Mouse (Mus musculus): ENCODE data around the gene Mafk. TPM values are rescaled to one million over a fixed set of nuclear protein-coding genes. Genes with fewer than 3 reads are reported as not detected.
"Not testable (repeated sequence)": the region's sequence is repeated elsewhere in the genome, so short reads cannot be mapped to it uniquely, and the experiment has no call there.

Gene Mafk
- polyA plus RNA-seq (2016; fragmentation: Nextera tagmentation; extraction: Ambion mirVana) = 11.4 and 12.0 TPM in 2 replicates

DNA sequence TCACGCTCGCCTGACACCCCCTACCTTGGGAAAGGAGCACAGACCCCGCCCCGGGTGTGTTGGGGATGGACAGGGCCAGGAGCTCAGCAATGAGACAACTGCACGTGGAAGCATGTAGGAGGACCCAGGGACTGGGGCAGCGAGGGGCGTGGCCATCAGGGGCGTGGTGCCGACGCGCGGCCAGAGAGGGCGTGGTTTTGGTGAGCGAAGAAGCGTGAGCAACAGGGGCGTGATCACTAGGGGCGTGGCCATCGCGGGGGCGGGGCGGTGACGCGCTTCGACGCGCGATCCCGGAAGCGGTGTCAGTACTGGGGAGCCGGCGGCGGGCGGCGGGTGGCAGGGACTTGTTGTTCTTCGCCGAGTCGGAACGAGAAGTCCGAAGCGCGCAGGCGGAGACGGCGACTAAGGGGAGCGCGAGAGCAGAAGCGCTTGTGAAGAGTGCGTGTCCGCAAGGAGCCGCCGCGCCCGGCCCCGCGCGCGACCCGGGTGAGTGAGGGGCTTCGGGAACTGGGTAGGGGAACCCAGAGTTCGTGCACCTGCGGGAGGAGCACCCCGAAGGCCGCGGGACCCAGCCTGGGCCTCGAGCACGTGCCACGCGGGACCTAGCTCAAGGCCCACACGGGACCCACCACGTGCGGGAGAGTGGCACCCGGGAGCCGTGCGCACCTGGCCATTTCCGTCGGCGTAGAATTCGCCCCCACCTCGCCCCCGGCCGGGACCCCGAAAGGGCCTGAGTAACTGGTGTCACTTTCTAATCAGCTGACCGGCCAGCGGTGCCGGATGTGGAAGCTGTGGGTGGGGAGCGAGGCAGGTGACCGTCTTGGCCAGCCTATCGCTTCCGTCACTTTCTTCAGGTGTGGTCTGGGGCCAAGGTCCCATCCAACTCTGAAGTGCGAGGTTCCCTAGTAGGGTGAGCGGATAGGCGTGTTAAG, at the start of gene Mafk:
Gene Mafk (plus strand): TSS at position 287 of the 932 bp plus-strand sequence.
- ATAC-seq (ENCODE audit: low FRiP score) = peak; percentile 91
- Histone ChIP-seq H3K36me3 (replicated peaks) (no peaks in the 10 kb centered on the region), H3K27me3 (peaks cover 17% of the 10 kb centered on the region; the same call in 1 of the 2 replicates), H3K4me1 (peaks cover 29% of the 10 kb centered on the region), H3K4me3 (replicated peaks) (peak within 1 kb of the TSS; percentile 82), H3K4me2 (peak within 1 kb of the TSS; percentile 98), H3K9me3 (no peaks in the 10 kb centered on the region), H3K9ac (peak within 1 kb of the TSS; percentile 71), H3K27ac (no peak within 1 kb of the TSS)
- under 1% methylated on average over 92 of the region's 92 CpGs for WGBS

DNA sequence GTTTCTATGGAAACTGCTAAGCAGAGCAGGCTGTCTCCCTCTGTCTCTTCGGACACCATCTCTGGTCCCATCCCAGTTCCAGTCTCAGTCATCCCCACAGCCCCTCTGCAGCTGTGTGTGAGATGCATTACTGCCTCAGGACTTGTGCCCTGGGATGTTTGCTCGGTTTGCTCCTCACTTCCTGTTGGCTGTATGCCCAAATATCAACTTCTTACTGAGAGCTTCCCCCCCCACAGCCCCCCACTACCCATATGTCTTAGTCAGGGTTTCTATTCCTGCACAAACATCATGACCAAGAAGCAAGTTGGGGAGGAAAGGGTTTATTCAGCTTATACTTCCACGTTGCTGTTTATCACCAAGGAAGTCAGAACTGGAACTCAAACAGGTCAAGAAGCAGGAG, 48.7 kb upstream of the Mafk start:
- not testable (repeated sequence) for H3K9me3 ChIP-seq; H3K4me1 ChIP-seq; H3K4me2 ChIP-seq; H3K27ac ChIP-seq; ATAC-seq (ENCODE audit: low FRiP score); H3K4me3 ChIP-seq (replicated peaks); H3K9ac ChIP-seq; H3K36me3 ChIP-seq (replicated peaks)
- peaks cover 25% of the 10 kb centered on the region; the same call in 1 of the 2 replicates for H3K27me3 ChIP-seq
- WGBS = 66% methylated on average over 3 of the region's 3 CpGs

DNA sequence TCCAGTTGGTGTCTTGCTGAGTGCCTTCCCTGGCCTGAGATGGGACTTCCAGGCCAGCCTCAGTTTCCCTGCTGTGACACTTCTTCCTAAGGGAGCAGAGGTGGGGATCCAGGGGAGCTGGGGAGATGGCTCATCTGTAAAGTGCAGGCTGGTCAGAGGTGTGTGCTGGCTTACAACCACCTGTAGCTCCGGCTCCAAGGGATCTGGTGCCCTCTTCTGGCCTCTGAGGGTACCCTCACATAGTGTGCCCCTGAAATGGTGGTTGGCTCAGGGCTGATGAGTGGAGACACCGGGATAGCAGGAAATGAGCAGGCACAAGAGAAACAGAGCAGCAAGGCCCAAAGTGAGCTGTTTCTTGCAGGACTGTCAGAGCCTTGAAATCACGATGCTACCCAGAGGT, 45.5 kb upstream of the Mafk start:
- Histone ChIP-seq H3K9me3 (no peaks in the 10 kb centered on the region), H3K36me3 (replicated peaks) (peaks cover 10% of the 10 kb centered on the region; the same call in 1 of the 2 replicates), H3K4me2 (no peak overlapping the region), H3K27me3 (peaks cover 17% of the 10 kb centered on the region; the same call in 1 of the 2 replicates), H3K4me3 (replicated peaks) (no peak overlapping the region), H3K4me1 (no peaks in the 10 kb centered on the region), H3K27ac (no peak overlapping the region), H3K9ac (no peak overlapping the region)
- 16% methylated on average over 3 of the region's 3 CpGs for WGBS
- 0 out of 2 replicates have a peak, but pooled peaks have one; percentile 25 for ATAC-seq (ENCODE audit: low FRiP score)

- H3K27ac ChIP-seq = no peak overlapping the region
- H3K4me2 ChIP-seq = no peak overlapping the region
- no peak for ATAC-seq (ENCODE audit: low FRiP score)
- no peak overlapping the region for H3K9ac ChIP-seq
- no peaks in the 10 kb centered on the region for H3K9me3 ChIP-seq
- H3K27me3 ChIP-seq = peaks cover 17% of the 10 kb centered on the region; the same call in 1 of the 2 replicates
- H3K4me1 ChIP-seq = no peaks in the 10 kb centered on the region
- H3K36me3 ChIP-seq (replicated peaks) = peaks cover 46% of the 10 kb centered on the region
- no peak overlapping the region for H3K4me3 ChIP-seq (replicated peaks)
- 88% methylated on average over 16 of the region's 16 CpGs for WGBS
Measured at GRCm38 (mm10) chr5:139749413-139750125, 41.7 kb upstream of the Mafk start.

- no peak overlapping the region for H3K4me2 ChIP-seq
Measured at GRCm38 (mm10) chr5:139750535-139750934, 40.8 kb upstream of the Mafk start.

DNA sequence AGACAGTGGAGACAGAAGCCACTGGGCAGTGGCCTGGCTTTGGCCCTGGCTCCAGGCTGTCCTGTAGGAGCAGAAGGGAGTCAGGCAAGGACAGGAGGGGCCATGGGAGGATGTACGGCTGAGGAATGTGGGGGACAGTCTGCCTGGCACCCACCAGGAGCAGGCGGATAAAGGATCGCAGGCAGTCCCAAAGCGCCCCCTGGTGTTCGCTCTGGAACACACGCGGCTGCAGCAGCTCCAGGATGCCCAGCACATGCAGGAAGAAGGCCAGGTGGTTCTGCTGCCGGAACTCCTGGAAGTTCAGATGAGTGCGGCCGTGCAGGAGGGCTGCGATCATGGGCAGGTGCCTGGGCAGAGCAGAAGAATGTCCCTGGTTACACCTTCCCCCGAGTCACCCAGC, 36.6 kb upstream of the Mafk start:
- peaks cover 95% of the 10 kb centered on the region for H3K36me3 ChIP-seq (replicated peaks)
- no peak overlapping the region for H3K4me2 ChIP-seq
- no peak overlapping the region for H3K4me3 ChIP-seq (replicated peaks)
- no peaks in the 10 kb centered on the region for H3K9me3 ChIP-seq
- WGBS = 39% methylated on average over 12 of the region's 12 CpGs
- H3K9ac ChIP-seq = no peak overlapping the region
- ATAC-seq (ENCODE audit: low FRiP score) = no peak
- no peak overlapping the region for H3K27ac ChIP-seq
- H3K27me3 ChIP-seq = no peaks in the 10 kb centered on the region
- no peaks in the 10 kb centered on the region for H3K4me1 ChIP-seq

More at GRCm38 (mm10) chr5:139750535-139750934, 40.8 kb upstream of the Mafk start:
- ATAC-seq (ENCODE audit: low FRiP score) = peak; percentile 37
- Histone ChIP-seq H3K4me1 (no peaks in the 10 kb centered on the region), H3K27ac (no peak overlapping the region), H3K27me3 (peaks cover 17% of the 10 kb centered on the region; the same call in 1 of the 2 replicates), H3K4me3 (replicated peaks) (no peak overlapping the region), H3K9me3 (no peaks in the 10 kb centered on the region), H3K36me3 (replicated peaks) (peaks cover 56% of the 10 kb centered on the region), H3K9ac (no peak overlapping the region)

GRCm38 (mm10) chr5:139756135-139756534, 35.2 kb upstream of the Mafk start:
- Histone ChIP-seq H3K4me2 (no peak overlapping the region), H3K4me1 (no peaks in the 10 kb centered on the region), H3K9ac (no peak overlapping the region), H3K9me3 (no peaks in the 10 kb centered on the region), H3K27ac (no peak overlapping the region), H3K27me3 (no peaks in the 10 kb centered on the region), H3K4me3 (replicated peaks) (no peak overlapping the region), H3K36me3 (replicated peaks) (peaks cover 98% of the 10 kb centered on the region)
- 91% methylated on average over 12 of the region's 12 CpGs for WGBS
- ATAC-seq (ENCODE audit: low FRiP score) = no peak

GRCm38 (mm10) chr5:139756586-139756985, 34.7 kb upstream of the Mafk start:
- Histone ChIP-seq H3K36me3 (replicated peaks) (peaks cover 98% of the 10 kb centered on the region), H3K27me3 (no peaks in the 10 kb centered on the region), H3K4me2 (no peak overlapping the region), H3K4me1 (no peaks in the 10 kb centered on the region), H3K27ac (no peak overlapping the region), H3K4me3 (replicated peaks) (no peak overlapping the region), H3K9ac (no peak overlapping the region), H3K9me3 (no peaks in the 10 kb centered on the region)
- WGBS = 93% methylated on average over 2 of the region's 2 CpGs
- ATAC-seq (ENCODE audit: low FRiP score) = no peak

GRCm38 (mm10) chr5:139758096-139758495, 33.2 kb upstream of the Mafk start:
- H3K27ac ChIP-seq = no peak overlapping the region
- H3K9ac ChIP-seq = no peak overlapping the region
- H3K4me3 ChIP-seq (replicated peaks) = no peak overlapping the region
- WGBS = 90% methylated on average over 16 of the region's 16 CpGs
- no peak overlapping the region for H3K4me2 ChIP-seq
- H3K27me3 ChIP-seq = no peaks in the 10 kb centered on the region
- H3K36me3 ChIP-seq (replicated peaks) = peaks cover 98% of the 10 kb centered on the region
- H3K4me1 ChIP-seq = no peaks in the 10 kb centered on the region
- no peak for ATAC-seq (ENCODE audit: low FRiP score)
- no peaks in the 10 kb centered on the region for H3K9me3 ChIP-seq

DNA sequence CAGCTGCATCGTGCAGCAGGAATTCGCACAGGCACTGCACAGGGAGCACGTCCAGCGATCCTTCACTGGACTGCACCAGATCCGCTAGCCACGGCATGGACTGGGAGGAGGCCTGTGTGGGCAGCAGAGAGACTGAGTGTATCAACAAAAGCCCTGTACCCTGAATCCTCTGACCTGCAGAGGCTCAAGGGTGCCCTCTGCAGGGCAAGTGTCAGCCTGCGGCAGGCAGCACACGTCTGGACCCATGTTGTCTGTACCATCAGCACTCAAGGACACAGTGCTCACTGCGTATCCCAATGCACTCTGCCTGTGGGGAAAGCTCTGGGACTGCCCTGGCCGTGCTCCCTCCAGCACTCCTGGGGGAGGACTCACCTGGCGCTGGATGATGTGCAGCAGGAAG, 27.0 kb upstream of the Mafk start:
- Histone ChIP-seq H3K9ac (no peak overlapping the region), H3K27ac (no peak overlapping the region), H3K4me2 (no peak overlapping the region), H3K4me3 (replicated peaks) (no peak overlapping the region), H3K27me3 (no peaks in the 10 kb centered on the region), H3K4me1 (no peaks in the 10 kb centered on the region), H3K36me3 (replicated peaks) (peaks cover 100% of the 10 kb centered on the region), H3K9me3 (no peaks in the 10 kb centered on the region)
- 75% methylated on average over 11 of the region's 11 CpGs for WGBS
- no peak for ATAC-seq (ENCODE audit: low FRiP score)

DNA sequence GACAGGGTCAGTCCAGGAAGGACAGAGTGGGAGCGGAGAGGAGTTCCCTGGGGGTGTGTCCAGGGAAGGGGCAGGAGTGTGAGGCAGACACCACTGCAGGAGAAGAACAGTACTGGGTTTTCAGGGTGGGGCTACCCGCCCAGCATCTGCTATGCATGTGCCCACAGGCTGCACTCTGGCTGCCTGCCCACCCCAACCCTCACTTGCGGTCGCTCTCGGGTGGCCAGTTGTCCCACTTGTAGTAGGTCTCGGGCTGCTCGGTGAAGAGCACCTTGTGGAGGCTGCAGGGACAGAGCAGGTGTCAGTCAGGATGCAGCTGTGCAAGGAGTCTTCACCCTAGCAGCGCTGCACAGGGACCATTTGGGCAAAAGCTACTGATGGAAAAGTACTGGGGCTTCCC, 23.1 kb upstream of the Mafk start:
- no peaks in the 10 kb centered on the region for H3K4me1 ChIP-seq
- no peak for ATAC-seq (ENCODE audit: low FRiP score)
- H3K36me3 ChIP-seq (replicated peaks) = peaks cover 100% of the 10 kb centered on the region
- H3K27ac ChIP-seq = no peak overlapping the region
- 96% methylated on average over 8 of the region's 8 CpGs for WGBS
- H3K4me2 ChIP-seq = no peak overlapping the region
- no peak overlapping the region for H3K9ac ChIP-seq
- no peak overlapping the region for H3K4me3 ChIP-seq (replicated peaks)
- H3K27me3 ChIP-seq = no peaks in the 10 kb centered on the region
- no peaks in the 10 kb centered on the region for H3K9me3 ChIP-seq

DNA sequence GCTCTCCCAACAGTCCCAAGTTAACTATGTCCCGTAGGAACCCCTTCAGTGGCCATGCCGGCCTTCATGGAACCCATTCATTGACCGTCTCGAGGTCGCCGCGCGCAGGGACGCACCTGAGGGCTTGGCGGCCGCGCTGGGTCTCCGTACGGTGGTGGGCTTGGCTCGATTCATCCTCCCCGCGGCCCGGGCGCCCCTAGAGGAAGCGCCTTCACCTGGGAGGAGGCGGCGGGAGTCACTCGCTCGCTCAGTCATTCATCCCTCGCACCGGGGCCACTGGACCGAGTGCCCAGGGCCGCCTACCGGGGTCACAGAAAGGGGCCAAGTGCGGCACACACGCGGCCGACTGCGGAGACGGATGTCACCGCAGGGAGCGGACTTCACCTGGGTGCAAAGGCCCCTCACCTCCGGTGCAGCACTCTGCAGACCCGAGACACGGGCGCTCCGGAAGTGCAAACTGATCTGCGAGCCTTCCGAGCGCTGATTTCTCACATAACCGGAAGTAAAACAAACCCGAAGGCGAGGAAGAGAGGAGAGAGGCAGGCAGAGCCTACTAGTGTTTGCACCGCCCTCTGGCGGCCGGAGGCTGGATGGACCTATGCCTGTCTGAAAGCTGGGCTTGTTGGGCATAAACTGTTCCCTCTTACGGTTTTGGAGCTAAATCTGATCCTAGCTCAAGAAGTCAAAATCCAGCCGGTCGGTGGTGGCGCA, 15.9 kb upstream of the Mafk start, which contains the start of gene Ints1:
Gene Ints1 (minus strand): TSS at position 459 of the 711 bp plus-strand sequence.
- under 1% methylated on average over 55 of the region's 55 CpGs for WGBS
- Histone ChIP-seq H3K4me1 (peaks cover 13% of the 10 kb centered on the region), H3K4me2 (peak within 1 kb of the TSS; percentile 68), H3K4me3 (replicated peaks) (peak within 1 kb of the TSS; percentile 93), H3K36me3 (replicated peaks) (peaks cover 38% of the 10 kb centered on the region), H3K9me3 (no peaks in the 10 kb centered on the region), H3K9ac (peak within 1 kb of the TSS; percentile 91), H3K27ac (no peak within 1 kb of the TSS), H3K27me3 (no peaks in the 10 kb centered on the region)
- ATAC-seq (ENCODE audit: low FRiP score) = peak; percentile 88

Data from forebrain, embryonic 12.5 days (tissue).